Mouse (Mus musculus) CD4-positive, CD25-positive, alpha-beta regulatory T cell, adult 4 months (primary cell): Measurements from ENCODE around the gene Atp2b1. TPM values are rescaled to one million over a fixed set of nuclear protein-coding genes. Genes with fewer than 3 reads are reported as not detected.
A peak's percentile ranks its signal among the peaks of the same experiment; 100 is the strongest.

ENCODE experiments used
- ATAC-seq: one replicate; pipeline ENCODE4 v1.8.0; 2017
- polyA plus RNA-seq, 2 experiments: library from polyadenylated mRNA; unstranded; fragments of 100-300 nt; shearing (Covaris generic); gene quantifications; one replicate each; pipeline ENCODE4 v1.2.1; 2017

The Atp2b1 gene
- polyA plus RNA-seq, 2 experiments from 2014 or later, result 147 to 159 TPM

DNA sequence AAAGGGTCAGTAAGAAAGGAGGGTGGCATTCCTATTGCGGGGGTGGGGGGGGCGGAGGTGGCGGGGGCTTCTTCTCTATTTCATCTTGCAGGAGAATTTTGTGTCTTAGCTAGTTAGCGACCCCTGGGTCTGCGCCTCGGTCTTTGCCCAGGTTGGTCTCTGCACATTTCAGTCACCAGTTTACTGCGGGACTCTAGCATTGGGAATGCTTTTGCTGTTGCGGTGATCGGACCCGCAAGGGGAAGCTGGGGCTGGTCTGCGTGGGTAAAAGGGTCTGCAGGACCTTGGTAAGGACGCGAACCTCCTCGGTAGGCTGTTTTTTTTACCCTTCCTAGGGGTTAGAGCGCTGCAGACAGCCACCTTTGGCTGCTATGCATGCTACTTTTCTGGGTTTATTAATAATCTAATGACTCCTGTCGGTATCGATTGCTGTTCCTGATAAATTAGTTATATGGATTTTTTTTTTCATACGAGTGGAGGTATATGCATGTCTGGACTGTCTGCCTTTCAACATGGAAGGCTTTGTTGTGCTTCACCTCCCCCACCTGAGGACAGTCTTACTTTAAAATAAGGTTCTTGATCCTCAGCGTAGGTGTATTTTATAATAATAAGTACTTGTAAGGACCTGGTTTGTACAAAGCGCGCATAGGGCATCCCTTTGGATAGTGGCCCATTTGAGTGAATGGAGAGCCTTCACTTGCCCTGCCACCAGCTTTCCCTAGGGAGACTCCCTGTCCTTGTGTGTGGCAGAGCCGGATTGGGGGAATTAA, 2.0 kb downstream of the Atp2b1 start:
- no peak for ATAC-seq

DNA sequence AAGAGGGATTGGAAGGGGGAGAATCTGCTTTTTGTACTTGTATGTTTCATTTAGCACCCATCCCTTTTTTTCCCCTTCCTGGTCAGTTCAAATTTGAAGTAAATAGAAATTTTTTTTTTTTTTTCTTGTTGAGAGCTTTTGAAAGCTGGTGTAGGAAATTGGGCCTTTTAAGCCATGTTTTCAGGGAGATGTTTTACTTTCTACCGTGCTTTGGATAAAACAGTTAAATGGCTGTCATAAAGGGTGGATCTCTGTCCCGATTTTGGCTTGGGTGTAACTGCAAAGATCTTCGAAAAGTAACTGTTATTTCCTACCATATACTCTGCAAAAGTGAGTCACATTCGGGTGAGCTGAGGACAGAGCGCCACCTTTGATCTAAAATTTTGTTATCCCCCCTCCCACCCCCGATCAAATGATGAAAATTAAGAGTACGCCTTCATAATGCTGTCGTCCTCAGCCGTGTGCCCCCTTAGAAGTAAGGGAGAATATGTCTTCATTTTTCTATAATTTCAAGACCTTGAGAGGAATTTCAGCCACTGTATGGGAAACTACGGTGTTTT, 2.7 kb downstream of the Atp2b1 start:
- ATAC-seq, result no peak

DNA sequence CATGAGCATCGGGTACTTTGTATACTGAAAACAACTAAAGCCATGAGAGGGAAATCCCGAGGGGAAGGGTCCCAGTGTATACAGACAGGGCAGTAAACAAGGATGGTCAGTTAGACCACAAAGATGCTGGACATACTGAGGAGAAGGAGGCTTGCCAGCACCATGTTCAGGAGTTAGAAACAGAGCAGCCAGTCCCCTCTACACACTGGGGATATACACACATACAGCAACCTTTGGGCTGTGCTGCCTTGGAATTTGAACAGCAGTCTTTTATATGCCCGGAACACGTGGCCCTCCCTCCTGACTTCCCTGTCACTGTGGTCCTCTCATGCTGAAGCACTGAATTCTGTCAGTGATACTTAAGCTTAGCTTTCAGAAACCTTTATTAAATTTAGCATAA, 10.9 kb downstream of the Atp2b1 start:
- no peak for ATAC-seq

DNA sequence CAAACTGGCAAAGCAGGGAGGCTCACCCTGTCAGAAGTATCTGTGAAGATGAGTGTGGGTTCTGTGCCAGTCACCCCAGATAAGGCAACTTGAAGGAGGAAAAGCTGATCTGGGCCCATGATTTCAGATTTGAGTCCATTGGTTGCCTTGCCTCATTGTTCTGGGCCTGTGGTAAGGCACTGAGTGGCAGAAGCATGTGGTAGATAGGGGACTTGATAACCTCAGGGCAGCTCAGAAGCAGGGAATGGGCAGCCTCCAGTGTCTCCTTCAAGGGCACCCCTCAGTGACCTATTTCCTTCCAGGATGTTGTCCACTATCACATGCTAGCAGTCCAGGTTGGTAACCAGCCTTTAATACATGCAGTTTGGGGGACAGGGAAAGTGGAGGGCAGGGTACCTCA, 12.8 kb downstream of the Atp2b1 start:
- peak; percentile 27 for ATAC-seq

- no peak for ATAC-seq
Observed at GRCm38 (mm10) chr10:98929444-98929843, 15.2 kb downstream of the Atp2b1 start.

DNA sequence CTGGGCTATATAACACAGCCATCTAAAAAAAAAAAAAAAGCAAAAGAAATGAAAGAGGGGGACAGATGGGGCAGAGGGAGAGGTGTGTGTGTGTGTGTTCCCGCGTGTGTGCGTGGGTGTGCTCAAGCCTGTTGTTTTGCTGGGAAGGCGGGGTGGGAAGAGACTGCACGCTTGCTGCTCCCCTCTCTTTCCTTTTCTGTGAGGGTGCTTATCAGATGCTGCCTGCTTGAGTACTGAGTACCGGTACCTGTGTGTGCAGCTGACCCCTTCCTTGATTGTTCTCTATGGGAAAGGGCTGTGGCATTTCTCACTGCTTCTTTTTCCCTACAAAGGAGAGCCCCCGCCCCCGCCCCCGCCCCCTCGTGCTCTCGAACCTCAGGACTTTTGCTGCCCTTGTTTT, 15.9 kb downstream of the Atp2b1 start:
- no peak for ATAC-seq

DNA sequence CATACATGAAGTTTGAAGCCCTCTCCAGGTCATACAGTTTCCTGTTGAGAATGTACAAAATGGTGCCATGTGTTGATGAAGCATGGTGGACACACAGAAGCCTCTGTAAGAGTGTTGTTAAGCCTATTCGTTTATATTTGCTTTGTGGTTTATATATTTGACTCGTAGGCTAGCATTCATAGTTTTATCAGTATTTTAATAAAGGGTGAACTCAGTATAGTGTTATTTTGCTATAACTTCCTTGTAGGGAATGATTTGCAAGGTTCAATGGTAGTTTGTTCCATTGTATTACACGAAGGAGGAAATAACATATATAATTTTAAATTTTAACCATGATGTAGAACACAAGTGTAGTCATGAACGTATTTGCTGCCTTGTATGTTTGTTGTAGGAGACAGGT, 25.9 kb downstream of the Atp2b1 start:
- ATAC-seq, result no peak

DNA sequence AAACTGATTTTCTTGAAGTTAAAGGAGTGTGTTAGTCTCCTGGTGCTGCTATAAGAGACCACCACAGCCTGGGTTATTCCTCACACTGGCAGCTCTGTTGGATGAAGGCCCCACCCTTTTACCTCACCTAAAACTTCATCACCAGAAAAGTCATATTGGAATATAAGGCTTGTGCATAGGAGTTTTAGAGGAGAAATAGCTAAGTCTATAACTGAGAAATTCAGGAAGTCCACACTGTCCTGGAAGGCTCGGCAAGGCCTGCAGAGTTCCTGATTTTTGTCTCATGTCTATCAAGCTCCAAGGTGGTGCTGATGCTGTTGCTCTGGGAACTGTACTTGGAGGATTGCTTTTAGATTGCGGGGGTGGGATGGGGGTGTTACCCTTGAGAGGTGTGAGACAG, 26.6 kb downstream of the Atp2b1 start:
- ATAC-seq, result no peak

DNA sequence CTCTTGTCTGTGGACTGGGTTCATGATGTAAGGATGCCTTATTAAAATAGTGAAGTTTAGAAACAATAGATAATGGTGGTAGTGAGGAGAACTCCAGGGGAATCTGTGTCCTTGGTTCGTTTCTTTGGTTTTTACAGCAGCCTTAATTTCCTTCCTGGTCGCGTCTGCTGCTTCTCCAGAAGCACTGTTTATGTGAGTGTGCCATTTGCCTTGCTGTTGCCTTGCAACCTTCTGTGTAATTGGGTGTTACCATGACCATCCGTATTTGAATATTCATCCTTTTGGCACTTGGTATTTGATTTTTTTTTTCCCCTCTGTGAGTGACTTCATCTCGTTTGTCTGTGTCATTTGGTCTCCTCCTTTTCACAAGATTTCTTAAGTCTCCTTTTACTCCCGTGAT, 27.8 kb downstream of the Atp2b1 start:
- ATAC-seq, result no peak

DNA sequence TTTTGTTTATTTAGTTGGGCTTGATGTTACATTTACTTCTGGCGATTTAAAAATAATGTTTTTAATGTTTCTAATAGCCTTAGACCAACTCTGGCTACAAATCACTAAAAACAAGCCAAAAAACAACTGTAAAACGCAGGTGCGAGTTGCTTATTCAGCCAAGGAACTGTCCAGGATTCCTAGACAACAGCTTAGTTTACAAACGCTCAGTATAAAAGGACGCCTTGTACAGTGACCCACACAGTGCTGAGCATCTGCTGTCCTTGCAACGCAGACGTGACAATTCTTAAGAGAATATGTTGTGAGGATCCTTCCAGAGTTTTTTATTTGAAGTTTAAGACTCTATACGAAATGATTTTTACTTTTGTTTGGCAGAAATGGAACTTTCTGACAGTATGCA, 28.8 kb downstream of the Atp2b1 start:
- ATAC-seq, result no peak

DNA sequence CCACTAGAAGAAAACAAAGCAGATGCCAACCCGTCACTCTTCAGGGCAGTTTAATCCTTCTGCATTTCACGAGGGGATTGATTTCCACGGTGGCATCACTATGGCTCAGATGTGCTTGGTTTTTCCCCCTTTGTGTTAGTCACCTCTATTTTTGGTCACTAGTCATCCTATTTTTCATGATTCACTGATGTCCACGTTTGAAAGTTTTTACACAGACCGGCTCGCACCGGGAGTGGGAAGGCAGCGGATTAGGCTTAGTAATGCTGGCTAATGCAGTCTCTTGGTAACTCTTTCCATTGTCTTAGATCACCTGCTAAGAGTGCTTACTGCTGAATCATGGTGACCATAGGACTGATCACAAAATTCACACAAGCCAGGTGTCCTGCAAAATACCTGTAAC, 29.7 kb downstream of the Atp2b1 start:
- ATAC-seq, result no peak

- ATAC-seq, result peak; percentile 72
Observed at GRCm38 (mm10) chr10:98946031-98946791, 32.0 kb downstream of the Atp2b1 start.

DNA sequence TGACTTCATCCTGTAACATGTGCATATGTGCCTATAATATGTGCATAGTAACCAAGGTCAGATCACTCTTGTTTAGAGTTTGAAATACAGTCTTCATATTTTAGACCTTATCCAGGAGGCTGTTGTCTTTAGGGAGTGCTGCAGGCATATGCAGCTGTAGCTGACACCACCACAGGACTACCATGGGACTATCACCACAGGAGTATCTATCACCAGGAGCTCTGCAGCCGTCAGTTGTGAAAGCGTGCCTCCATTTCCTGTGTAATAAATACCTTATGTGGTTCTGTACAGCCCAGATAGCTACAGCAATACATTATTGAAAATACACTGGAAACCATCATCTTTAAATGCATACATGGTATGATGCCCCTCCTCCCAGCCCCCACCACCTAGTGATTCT, 33.0 kb downstream of the Atp2b1 start:
- peak; percentile 20 for ATAC-seq

GRCm38 (mm10) chr10:98948096-98948495, 33.9 kb downstream of the Atp2b1 start:
- ATAC-seq, result no peak

DNA sequence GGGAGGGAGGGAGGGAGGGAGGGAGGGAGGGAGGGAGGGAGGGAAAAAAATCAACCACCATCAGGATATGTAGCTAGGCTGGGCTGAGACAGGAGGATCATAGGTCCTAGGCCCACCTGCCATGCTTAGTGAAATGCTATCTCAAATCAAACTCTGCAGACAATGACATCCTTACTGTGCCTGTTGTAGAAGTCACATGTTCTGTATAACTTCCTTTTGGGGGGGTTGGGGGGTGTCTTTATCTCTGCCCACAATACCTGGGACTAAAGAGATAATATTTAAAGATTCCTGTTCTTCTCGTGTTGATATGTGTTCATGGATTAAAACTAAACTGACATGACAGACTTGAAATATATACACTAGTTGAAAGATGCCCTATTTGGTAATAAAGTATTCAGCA, 35.5 kb downstream of the Atp2b1 start:
- ATAC-seq, result no peak

DNA sequence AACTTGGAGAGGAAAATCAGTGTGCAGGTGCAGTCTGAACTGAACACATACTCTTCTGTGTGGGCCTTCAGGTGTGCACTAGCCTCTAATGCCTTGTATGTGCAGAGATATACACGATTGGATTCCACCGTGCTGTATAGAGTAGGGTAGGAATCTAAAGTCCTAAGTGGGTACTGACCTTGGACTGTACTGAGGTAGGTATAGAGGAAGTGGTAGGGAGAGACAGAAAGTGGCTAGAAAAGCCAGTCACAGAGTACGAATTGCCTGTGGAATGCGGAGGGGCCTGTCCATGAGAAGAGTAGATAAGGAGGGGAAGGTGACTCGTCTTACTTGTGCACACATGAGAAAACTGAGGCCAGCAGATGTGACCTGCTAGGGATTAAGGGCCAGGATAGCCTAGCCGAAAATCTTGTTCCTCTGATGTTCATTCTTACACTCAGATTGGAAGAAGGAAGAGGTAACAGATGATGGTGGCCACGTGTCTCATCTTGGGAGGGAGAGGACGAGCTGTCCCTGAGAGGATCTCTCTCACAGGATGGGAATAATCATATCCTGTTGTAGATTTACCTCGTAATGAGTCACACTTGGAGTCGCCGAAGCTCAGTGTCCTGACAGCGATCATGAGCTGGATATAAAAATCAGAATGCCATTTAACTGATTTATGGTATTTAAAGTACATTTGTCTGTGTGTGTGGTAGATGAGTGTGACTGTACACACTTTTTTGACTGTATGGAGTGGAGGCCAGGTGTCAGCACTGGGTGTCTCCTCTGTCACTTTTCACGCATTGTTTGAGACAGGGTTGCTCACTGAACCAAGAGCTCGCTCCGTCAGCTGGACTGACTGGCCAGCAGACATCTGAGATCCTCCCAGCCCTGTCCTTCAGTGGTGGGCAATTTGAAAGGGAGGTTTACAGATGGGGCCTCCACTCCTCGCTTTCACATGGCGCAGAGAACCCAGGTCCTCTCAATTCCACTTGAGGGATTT, 37.4 kb downstream of the Atp2b1 start:
- ATAC-seq, result no peak

DNA sequence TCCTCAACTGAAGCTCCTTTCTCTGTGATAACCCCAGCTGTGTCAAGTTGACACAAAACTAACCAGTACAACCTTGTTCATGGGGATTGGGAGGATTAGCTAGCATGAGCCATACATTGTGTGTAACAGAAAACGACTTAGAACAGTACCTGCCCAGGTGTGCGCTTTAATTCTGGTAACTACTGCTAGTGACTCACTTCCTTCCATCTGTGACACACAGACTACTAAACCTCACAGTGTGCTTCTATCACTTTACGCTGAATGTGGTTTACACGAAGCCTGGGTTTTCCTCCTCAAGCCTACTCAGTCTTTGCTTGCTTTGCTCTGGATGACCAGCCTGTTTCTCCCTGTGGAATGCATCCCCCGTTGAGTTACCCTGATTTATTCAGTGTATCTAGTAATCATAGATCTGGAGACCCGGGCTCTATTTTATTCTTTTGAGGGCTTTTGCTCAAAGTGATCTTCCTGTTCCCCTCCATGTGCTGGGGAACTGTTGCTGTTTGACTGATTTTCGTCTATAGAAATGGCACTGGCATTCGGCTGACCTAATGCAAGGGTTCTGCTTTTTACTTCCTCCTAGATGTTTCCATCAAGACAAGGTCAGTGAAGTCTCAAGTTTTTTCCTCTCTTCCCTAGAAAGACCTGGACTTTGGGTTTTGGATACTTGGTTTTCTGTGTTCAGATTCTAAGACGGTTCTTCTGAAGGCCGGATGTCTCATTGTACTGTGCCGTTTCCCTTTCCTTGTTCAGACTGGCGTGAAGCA, 40.2 kb downstream of the Atp2b1 start:
- peak; percentile 70 for ATAC-seq

DNA sequence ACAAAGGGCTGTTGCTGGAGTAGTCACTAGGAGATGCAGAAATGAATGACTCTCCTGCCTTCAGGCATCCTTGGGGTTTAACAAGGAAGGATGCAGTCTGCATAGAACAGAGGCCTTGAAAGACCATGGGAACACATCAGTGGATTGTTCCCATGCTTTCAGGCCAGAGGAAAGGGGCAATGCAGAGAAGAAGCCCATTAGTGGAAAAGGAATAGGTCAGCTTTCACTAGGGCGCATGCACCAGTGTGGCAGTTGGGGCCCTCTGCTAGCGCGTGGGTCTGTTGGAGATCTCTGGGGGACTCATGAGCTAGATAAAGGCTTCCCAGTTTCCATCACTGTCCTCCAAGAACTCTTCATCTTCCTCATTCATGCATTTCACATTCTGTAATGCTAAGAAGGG, 41.9 kb downstream of the Atp2b1 start:
- no peak for ATAC-seq

DNA sequence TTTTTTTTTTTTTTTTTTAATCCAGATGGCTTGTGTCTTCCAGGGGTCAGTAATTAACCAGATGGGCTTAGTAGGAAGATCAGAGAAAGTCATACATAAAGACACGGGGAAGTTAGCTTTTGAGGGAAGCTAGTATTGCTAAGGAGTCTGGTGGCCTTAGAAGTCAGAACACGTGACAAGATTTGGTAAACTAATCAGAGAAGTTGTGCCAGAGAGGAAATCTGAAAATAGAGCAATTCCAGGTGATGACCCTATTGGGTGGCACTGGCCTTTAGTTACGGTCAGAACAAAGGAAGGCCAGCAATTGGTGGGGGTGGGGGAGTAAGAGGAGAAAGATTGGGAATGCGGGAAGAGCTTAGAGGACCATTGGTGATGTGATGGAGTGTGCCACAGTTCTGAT, 44.5 kb downstream of the Atp2b1 start:
- no peak for ATAC-seq

- ATAC-seq, result peak; percentile 59
Observed at GRCm38 (mm10) chr10:98959385-98959784, 45.2 kb downstream of the Atp2b1 start.

DNA sequence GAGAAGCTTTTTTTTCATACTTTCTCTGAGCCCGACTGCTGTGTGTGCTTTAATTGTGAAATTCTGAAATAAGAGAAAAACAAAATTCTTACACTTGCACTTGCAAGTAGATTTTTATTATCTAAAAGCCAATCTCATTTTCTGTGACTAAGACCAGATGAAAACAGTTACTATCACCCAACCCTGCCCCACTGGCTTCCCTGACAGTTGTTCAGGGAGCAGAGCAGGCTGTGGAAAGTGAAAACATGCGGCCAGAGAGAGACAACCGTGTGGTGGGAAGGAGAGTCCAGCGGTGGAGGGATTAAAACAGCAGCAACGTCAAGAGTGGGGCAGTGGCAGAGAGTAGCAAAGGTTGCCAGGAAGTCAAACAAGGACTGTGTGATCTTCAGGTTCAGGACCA, 46.7 kb downstream of the Atp2b1 start:
- no peak for ATAC-seq

GRCm38 (mm10) chr10:98962092-98962491, 47.9 kb downstream of the Atp2b1 start:
- ATAC-seq, result peak; percentile 61
